11 mouse cellular contexts compared by ENCODE assay signal in genomic region chr12:79648812-79649700, GRCm38 (mm10).
DNase-seq lines count a peak whose midpoint lies in the region; ATAC-seq lines count a peak whose summit lies in the region.
"Had no signal": no experiment of that assay in that cellular context is flagged by ENCODE, and none has a peak within 500 bp of the region (broad histone marks: within the 10 kb centered on the region; RNA-seq: fewer than 3 reads in every experiment).

No protein-coding gene starts in this region.

- WGBS in forebrain, embryonic 11.5 days = 48% methylated on average over 7 of the region's 7 CpGs
- WGBS in forebrain, embryonic 13.5 days = 33% methylated on average over 7 of the region's 7 CpGs
- WGBS in midbrain, embryonic 10.5 days = 44% methylated on average over 7 of the region's 7 CpGs
- 48% methylated on average over 7 of the region's 7 CpGs for WGBS in midbrain, embryonic 15.5 days
- 49% methylated on average over 7 of the region's 7 CpGs for WGBS in stomach, embryonic 14.5 days

- H3K36me3 ChIP-seq in forebrain, embryonic 11.5 days (ENCODE audit: control insufficient read depth, insufficient read depth, low read length) = no peaks in the 10 kb centered on the region
- no peaks in the 10 kb centered on the region for H3K36me3 ChIP-seq in forebrain, embryonic 13.5 days (ENCODE audit: poor library complexity, severe bottlenecking)
- no peaks in the 10 kb centered on the region for H3K36me3 ChIP-seq in midbrain, embryonic 10.5 days
- H3K36me3 ChIP-seq in midbrain, embryonic 15.5 days (replicated peaks) = no peaks in the 10 kb centered on the region
- H3K36me3 ChIP-seq in stomach, embryonic 14.5 days (ENCODE audit: control insufficient read depth, insufficient read depth, low read length) = no peaks in the 10 kb centered on the region

- 0 out of 2 replicates have a peak overlapping the region, but pooled peaks have one; percentile 25 for H3K27ac ChIP-seq in forebrain, embryonic 11.5 days (ENCODE audit: low read depth, low read length)
- H3K27ac ChIP-seq in forebrain, embryonic 13.5 days = no peak overlapping the region
- peak overlapping the region; percentile 73 for H3K27ac ChIP-seq in midbrain, embryonic 10.5 days (replicated peaks)
- H3K27ac ChIP-seq in midbrain, embryonic 15.5 days = no peak overlapping the region
- H3K27ac ChIP-seq in stomach, embryonic 14.5 days (ENCODE audit: low read length) = peak overlapping the region; percentile 62; the same call in 1 of the 2 replicates

- no peaks in the 10 kb centered on the region for H3K27me3 ChIP-seq in forebrain, embryonic 11.5 days (ENCODE audit: control insufficient read depth, insufficient read depth, low read length)
- H3K27me3 ChIP-seq in forebrain, embryonic 13.5 days = no peaks in the 10 kb centered on the region
- H3K27me3 ChIP-seq in midbrain, embryonic 10.5 days (ENCODE audit: low read depth, poor library complexity, severe bottlenecking) = no peaks in the 10 kb centered on the region
- H3K27me3 ChIP-seq in midbrain, embryonic 15.5 days (replicated peaks) = no peaks in the 10 kb centered on the region
- no peaks in the 10 kb centered on the region for H3K27me3 ChIP-seq in stomach, embryonic 14.5 days (ENCODE audit: control insufficient read depth, insufficient read depth, low read length)

- no peak overlapping the region for H3K4me2 ChIP-seq in forebrain, embryonic 11.5 days (ENCODE audit: low read depth, low read length, severe bottlenecking)
- H3K4me2 ChIP-seq in forebrain, embryonic 13.5 days = no peak overlapping the region
- H3K4me2 ChIP-seq in midbrain, embryonic 15.5 days = no peak overlapping the region
- no peak overlapping the region for H3K4me2 ChIP-seq in stomach, embryonic 14.5 days (replicated peaks; ENCODE audit: low read depth, low read length)
- H3K4me2 ChIP-seq: heart, embryonic 11.5 days had no signal

- no peak for DNase-seq in forebrain, embryonic 11.5 days (ENCODE audit: low spot score)
- DNase-seq in midbrain, embryonic 10.5 days (ENCODE audit: low spot score) = peak; percentile 25
- DNase-seq in kidney, adult 8-10 months = peak; percentile 35 to 54
- no peak for DNase-seq in ovary, postnatal 10 days (ENCODE audit: low spot score)
- no peak for DNase-seq in ovary, postnatal 36 days (ENCODE audit: low spot score)
- DNase-seq: B cell, adult 2 months; cerebellum, postnatal 10 days had no signal

- H3K9me3 ChIP-seq in forebrain, embryonic 11.5 days (ENCODE audit: control insufficient read depth, low read length) = no peaks in the 10 kb centered on the region
- no peaks in the 10 kb centered on the region for H3K9me3 ChIP-seq in forebrain, embryonic 13.5 days (replicated peaks)
- H3K9me3 ChIP-seq in midbrain, embryonic 10.5 days (replicated peaks) = no peaks in the 10 kb centered on the region
- H3K9me3 ChIP-seq in midbrain, embryonic 15.5 days = no peaks in the 10 kb centered on the region
- H3K9me3 ChIP-seq in stomach, embryonic 14.5 days (ENCODE audit: control insufficient read depth, low read depth, low read length) = no peaks in the 10 kb centered on the region

- no peak overlapping the region for H3K4me3 ChIP-seq in forebrain, embryonic 11.5 days (ENCODE audit: low read depth, low read length)
- H3K4me3 ChIP-seq in forebrain, embryonic 13.5 days = no peak overlapping the region
- H3K4me3 ChIP-seq in midbrain, embryonic 10.5 days = no peak overlapping the region
- no peak overlapping the region for H3K4me3 ChIP-seq in midbrain, embryonic 15.5 days
- no peak overlapping the region for H3K4me3 ChIP-seq in stomach, embryonic 14.5 days (ENCODE audit: low read depth, low read length)

- ATAC-seq in forebrain, embryonic 11.5 days (replicated peaks; ENCODE audit: low FRiP score) = no peak
- ATAC-seq in forebrain, embryonic 13.5 days = no peak
- no peak for ATAC-seq in midbrain, embryonic 15.5 days (replicated peaks)
- no peak for ATAC-seq in stomach, embryonic 14.5 days (ENCODE audit: insufficient number of reproducible peaks, insufficient read depth, low FRiP score, low read depth)

- H3K4me1 ChIP-seq in forebrain, embryonic 11.5 days (replicated peaks; ENCODE audit: control insufficient read depth, insufficient read depth, low read length) = peaks cover 6% of the 10 kb centered on the region
- peaks cover 3% of the 10 kb centered on the region; the same call in 1 of the 2 replicates for H3K4me1 ChIP-seq in forebrain, embryonic 13.5 days
- peaks cover 25% of the 10 kb centered on the region for H3K4me1 ChIP-seq in midbrain, embryonic 10.5 days
- no peaks in the 10 kb centered on the region for H3K4me1 ChIP-seq in midbrain, embryonic 15.5 days
- 0 out of 2 replicates have a peak, but pooled peaks cover 3% of the 10 kb centered on the region for H3K4me1 ChIP-seq in stomach, embryonic 14.5 days (ENCODE audit: control insufficient read depth, insufficient read depth, low read length)

- H3K9ac ChIP-seq in forebrain, embryonic 11.5 days (ENCODE audit: low read length) = no peak overlapping the region
- no peak overlapping the region for H3K9ac ChIP-seq in forebrain, embryonic 13.5 days
- no peak overlapping the region for H3K9ac ChIP-seq in midbrain, embryonic 15.5 days
- no peak overlapping the region for H3K9ac ChIP-seq in stomach, embryonic 14.5 days (replicated peaks; ENCODE audit: low read depth, low read length)

Comparison
In these comparisons a context has a peak if more than half of its experiments do, and no peak if none do; other contexts are left out.
1. H3K27ac ChIP-seq: peak in forebrain, embryonic 11.5 days (single experiment), midbrain, embryonic 10.5 days (single experiment) and stomach, embryonic 14.5 days (single experiment); none in forebrain, embryonic 13.5 days (single experiment) and midbrain, embryonic 15.5 days (single experiment).
2. DNase-seq: peak in midbrain, embryonic 10.5 days (single experiment) and kidney, adult 8-10 months (2 of 2); none in forebrain, embryonic 11.5 days (single experiment), ovary, postnatal 10 days (single experiment) and ovary, postnatal 36 days (single experiment).